Mouse (Mus musculus) stomach, postnatal 0 days (tissue): ENCODE results near the gene Syt2. TPM values are rescaled to one million over a fixed set of nuclear protein-coding genes. Genes with fewer than 3 reads are reported as not detected.

Source experiments
- ATAC-seq: fragments of 200-750 bp; cut with Nextera tagmentation; 2 replicates; pipeline ENCODE4 v1.8.0; 2017; ENCODE audit not compliant: low FRiP score, low TSS enrichment
- DNase-seq: peaks from one replicate; pipeline ENCODE4 v3.0.0-alpha.2; 2016; ENCODE audit warnings: low spot score
- H3K27ac ChIP-seq: fragments of 300-500 bp; sonication (generic); replicated peaks from 2 replicates; pipeline ENCODE4 v1.5.1; 2014; ENCODE audit warnings: mild to moderate bottlenecking, control low read depth
- H3K27me3 ChIP-seq: fragments of 300-500 bp; sonication (generic); 2 replicates; pipeline ENCODE4 v1.6.1; 2014; ENCODE audit warnings: low read length; ENCODE audit not compliant: control insufficient read depth, insufficient read depth
- H3K36me3 ChIP-seq: fragments of 300-500 bp; sonication (generic); 2 replicates; pipeline ENCODE4 v1.6.1; 2014; ENCODE audit warnings: low read length, mixed read lengths; ENCODE audit not compliant: control insufficient read depth, insufficient read depth
- H3K4me1 ChIP-seq: fragments of 300-500 bp; sonication (generic); replicated peaks from 2 replicates; pipeline ENCODE4 v1.6.1; 2014; ENCODE audit warnings: antibody characterized with exemption; ENCODE audit not compliant: control insufficient read depth, insufficient read depth
- H3K4me2 ChIP-seq: fragments of 300-500 bp; sonication (generic); replicated peaks from 2 replicates; pipeline ENCODE4 v1.6.1; 2014; ENCODE audit warnings: low read depth, mild to moderate bottlenecking, control low read depth, moderate library complexity
- H3K4me3 ChIP-seq: fragments of 300-500 bp; sonication (generic); 2 replicates; pipeline ENCODE4 v1.5.1; 2014; ENCODE audit warnings: low read depth, low read length, control low read depth
- H3K9ac ChIP-seq: fragments of 300-500 bp; sonication (generic); 2 replicates; pipeline ENCODE4 v1.6.1; 2014; ENCODE audit warnings: mild to moderate bottlenecking, low read length, control low read depth, mixed read lengths
- H3K9me3 ChIP-seq: fragments of 300-500 bp; sonication (generic); 2 replicates; pipeline ENCODE4 v1.6.1; 2016; ENCODE audit warnings: low read length; ENCODE audit not compliant: control insufficient read depth
- CTCF ChIP-seq: IDR thresholded peaks from 2 replicates; pipeline ENCODE4 v1.5.1; 2016; ENCODE audit warnings: antibody characterized with exemption, low read depth, mild to moderate bottlenecking, moderate library complexity
- EP300 ChIP-seq: optimal IDR thresholded peaks from 2 replicates; pipeline ENCODE3; 2016; ENCODE audit warnings: antibody characterized with exemption
- WGBS: fragments of 180-500 bp; shearing (Covaris S2); extraction: QIAGEN DNeasy Blood & Tissue Kit; methylation state at CpG from one replicate; pipeline ENCODE4 v1.1.7; 2014; 5-methylcytosine and 5-hydroxymethylcytosine counted together
- polyA plus RNA-seq: library from polyadenylated mRNA; unstranded; fragments of >200 nt; fragmentation: Nextera tagmentation; extraction: Ambion mirVana; gene quantifications from 2 replicates; pipeline ENCODE4 v1.2.1, GENCODE M21; 2015

Syt2 gene
- polyA plus RNA-seq, 1 experiment from 2014 or later, result 0.58 TPM

DNA sequence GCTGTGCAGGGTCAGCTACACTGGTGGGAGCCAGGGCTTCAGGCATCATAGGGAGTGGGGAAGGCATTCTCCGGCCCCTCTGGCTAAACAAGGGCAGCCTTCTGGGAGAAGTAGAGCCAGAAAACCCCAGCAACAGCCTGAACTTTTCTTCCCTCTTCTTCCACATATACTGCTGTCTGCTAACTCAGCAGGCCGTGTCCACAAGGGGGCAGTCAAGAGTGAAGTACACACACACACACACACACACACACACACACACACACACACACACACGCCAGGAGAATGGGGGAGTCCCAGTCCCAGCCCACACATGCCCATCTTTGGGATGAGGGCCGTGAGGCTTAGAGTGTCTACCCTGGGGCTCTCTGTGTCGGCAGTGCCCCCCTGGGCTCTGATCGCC lies 95.0 kb downstream of the Syt2 start:
- peak; percentile 45; the same call in 1 of the 2 replicates for ATAC-seq
- Histone ChIP-seq H3K36me3 (no peaks in the 10 kb centered on the region), H3K4me2 (no peak overlapping the region), H3K9ac (no peak overlapping the region), H3K4me1 (no peaks in the 10 kb centered on the region), H3K9me3 (no peaks in the 10 kb centered on the region), H3K27me3 (no peaks in the 10 kb centered on the region), H3K27ac (no peak overlapping the region), H3K4me3 (no peak overlapping the region)
- no peak for TF ChIP-seq EP300
- peak; percentile 69 for TF ChIP-seq CTCF
- 66% methylated on average over 5 of the region's 6 CpGs for WGBS
- DNase-seq, result peak; percentile 67

DNA sequence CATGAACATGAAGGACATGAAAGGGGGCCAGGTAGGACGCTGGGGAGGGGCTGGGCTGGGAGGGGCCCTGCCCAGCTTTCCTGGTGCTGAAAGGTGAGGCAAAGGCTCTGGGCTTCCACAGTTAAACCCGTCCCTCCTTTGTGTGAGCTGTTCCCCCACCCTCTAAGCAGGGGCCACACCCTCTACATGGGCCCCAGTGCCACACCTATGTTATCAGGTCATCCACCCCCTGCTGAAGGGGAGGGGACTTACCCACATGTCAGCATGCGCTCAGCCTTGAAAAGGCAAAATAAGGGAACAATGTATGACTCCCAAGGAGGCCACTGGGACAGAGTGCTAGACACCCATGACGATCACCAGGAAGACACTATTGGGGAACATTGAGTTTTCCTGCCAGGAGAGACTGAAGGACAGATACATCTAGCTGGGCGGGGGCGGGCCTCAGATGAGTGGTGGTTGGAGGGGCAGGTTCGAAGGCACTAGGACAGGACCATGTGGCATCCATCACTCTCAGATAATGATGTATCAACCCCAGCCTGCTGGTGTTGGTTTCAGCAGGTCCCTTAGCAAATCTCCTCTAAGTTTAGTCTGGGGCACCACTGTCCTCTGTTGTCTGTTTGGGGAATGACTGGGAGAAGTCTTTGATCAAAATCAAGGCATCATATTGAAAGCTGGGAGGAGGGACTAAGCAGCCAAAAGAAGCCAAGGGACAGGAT lies 95.6 kb downstream of the Syt2 start:
- WGBS, result 53% methylated on average over 7 of the region's 7 CpGs
- Histone ChIP-seq H3K9ac (no peak overlapping the region), H3K36me3 (no peaks in the 10 kb centered on the region), H3K27me3 (no peaks in the 10 kb centered on the region), H3K27ac (no peak overlapping the region), H3K4me3 (no peak overlapping the region), H3K4me2 (no peak overlapping the region), H3K4me1 (no peaks in the 10 kb centered on the region), H3K9me3 (no peaks in the 10 kb centered on the region)
- DNase-seq (no peak), ATAC-seq (no peak)
- TF ChIP-seq CTCF (peak; percentile 48), EP300 (no peak)

DNA sequence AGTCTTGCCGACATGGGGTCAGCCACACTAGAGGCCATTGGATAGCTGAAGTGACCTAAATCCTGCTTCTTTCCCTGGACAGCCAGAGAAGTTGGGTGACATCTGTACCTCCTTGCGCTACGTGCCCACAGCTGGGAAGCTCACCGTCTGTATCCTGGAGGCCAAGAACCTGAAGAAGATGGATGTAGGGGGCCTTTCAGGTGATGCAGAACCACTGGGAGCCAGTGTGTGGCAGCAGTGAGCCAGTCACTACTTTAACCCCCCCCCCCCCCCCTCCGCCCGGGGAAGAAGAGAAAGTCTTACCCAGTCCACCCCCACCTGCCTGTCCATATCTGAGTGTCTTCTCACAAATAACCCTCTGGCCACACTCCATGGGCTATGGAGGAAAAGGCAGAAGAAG lies 99.2 kb downstream of the Syt2 start:
- no peak overlapping the region for H3K4me2 ChIP-seq
- H3K9me3 ChIP-seq, result no peaks in the 10 kb centered on the region
- no peaks in the 10 kb centered on the region for H3K36me3 ChIP-seq
- WGBS, result 60% methylated on average over 4 of the region's 6 CpGs
- TF ChIP-seq CTCF (peak; percentile 72), EP300 (no peak)
- DNase-seq (peak; percentile 69), ATAC-seq (no peak)
- no peak overlapping the region for H3K9ac ChIP-seq
- H3K27ac ChIP-seq, result no peak overlapping the region
- peaks cover 10% of the 10 kb centered on the region; the same call in 1 of the 2 replicates for H3K4me1 ChIP-seq
- H3K4me3 ChIP-seq, result no peak overlapping the region
- no peaks in the 10 kb centered on the region for H3K27me3 ChIP-seq

DNA sequence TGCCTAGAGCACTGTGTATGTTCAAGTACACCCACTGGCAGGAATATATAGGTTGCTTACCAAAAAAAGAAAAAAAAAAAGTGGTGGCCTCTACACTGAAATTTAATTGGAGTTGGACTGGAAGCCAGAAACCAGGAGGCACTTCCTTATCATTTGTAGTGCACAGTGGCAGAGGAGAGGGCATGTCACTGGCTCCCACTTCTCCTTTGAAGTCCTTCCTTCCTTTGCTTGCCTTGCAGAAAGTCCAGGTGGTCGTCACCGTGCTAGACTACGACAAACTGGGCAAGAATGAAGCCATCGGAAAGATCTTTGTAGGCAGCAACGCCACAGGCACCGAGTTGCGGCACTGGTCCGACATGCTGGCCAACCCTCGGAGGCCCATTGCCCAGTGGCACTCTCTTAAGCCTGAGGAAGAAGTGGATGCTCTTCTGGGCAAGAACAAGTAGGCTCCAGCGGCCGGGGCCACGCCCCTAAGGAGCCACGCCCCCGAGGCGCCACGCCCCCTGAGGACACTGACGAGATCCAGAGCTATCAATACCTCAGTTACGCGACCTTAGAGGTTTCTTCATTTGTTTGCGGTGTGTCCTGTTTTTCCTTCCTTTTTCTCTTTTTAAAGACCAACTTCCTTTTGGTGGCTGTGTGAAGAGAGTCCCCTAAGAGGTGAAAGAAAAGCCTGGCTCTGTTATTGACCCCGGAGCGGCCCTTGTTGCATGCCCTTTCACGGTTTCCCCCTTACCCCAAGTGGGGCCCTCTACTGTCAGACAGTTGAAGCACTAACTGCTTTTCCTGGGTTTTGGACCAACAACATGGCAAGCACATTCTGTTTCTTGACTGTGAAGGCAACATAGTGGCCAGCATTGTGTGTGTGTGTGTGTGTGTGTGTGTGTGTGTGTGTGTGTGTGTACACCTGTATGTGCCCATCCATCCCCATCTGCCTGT lies 101.0 kb downstream of the Syt2 start:
- peaks cover 10% of the 10 kb centered on the region; the same call in 1 of the 2 replicates for H3K4me1 ChIP-seq
- 26% methylated on average over 23 of the region's 23 CpGs for WGBS
- H3K4me2 ChIP-seq, result no peak overlapping the region; the same call in 1 of the 2 replicates
- TF ChIP-seq CTCF (peak; percentile 28), EP300 (no peak)
- no peak overlapping the region for H3K4me3 ChIP-seq
- DNase-seq (peak; percentile 44), ATAC-seq (0 out of 2 replicates have a peak, but pooled peaks have one; percentile 5)
- no peaks in the 10 kb centered on the region for H3K9me3 ChIP-seq
- H3K27ac ChIP-seq, result no peak overlapping the region
- no peak overlapping the region for H3K9ac ChIP-seq
- H3K36me3 ChIP-seq, result no peaks in the 10 kb centered on the region
- H3K27me3 ChIP-seq, result no peaks in the 10 kb centered on the region

DNA sequence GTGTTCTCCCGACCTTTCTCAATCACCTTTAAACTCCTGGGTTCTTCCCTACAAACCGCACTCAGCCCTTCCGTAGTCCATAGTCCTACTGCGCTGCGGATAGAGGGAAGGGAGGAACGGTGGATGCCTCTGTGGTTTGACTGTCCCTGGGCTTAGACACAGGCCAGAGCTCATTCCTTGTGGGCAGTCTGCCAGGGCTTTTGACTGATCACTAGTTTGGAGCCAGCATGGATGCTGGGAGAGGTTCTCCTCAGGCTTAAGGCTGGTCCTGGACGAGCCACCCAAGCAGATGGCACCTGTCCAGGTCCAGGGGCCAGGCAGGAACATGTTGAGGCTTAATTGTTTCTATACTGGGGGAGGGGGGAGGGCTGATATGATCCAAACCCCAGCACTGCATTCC lies 103.4 kb downstream of the Syt2 start:
- Histone ChIP-seq H3K4me3 (no peak overlapping the region), H3K9ac (no peak overlapping the region), H3K9me3 (no peaks in the 10 kb centered on the region), H3K4me2 (no peak overlapping the region), H3K27ac (peak overlapping the region; percentile 24), H3K27me3 (no peaks in the 10 kb centered on the region), H3K4me1 (peaks cover 10% of the 10 kb centered on the region; the same call in 1 of the 2 replicates), H3K36me3 (0 out of 2 replicates have a peak, but pooled peaks cover 1% of the 10 kb centered on the region)
- 42% methylated on average over 7 of the region's 7 CpGs for WGBS
- TF ChIP-seq EP300 (no peak), CTCF (no peak)
- ATAC-seq (peak; percentile 63), DNase-seq (peak; percentile 57)
